Mouse (Mus musculus) thymus, postnatal 25 days (tissue): ENCODE measurements around the gene Abl2.

Experiments
- DNase-seq: peaks from one replicate; pipeline ENCODE4 v3.0.0; 2022

Gene Abl2

GRCm38 (mm10) chr1:156585512-156585911, 26.9 kb downstream of the Abl2 start:
- no peak for DNase-seq

- DNase-seq = no peak
These were observed 31.3 kb downstream of the Abl2 start for GRCm38 (mm10) chr1:156589811-156590305.

DNA sequence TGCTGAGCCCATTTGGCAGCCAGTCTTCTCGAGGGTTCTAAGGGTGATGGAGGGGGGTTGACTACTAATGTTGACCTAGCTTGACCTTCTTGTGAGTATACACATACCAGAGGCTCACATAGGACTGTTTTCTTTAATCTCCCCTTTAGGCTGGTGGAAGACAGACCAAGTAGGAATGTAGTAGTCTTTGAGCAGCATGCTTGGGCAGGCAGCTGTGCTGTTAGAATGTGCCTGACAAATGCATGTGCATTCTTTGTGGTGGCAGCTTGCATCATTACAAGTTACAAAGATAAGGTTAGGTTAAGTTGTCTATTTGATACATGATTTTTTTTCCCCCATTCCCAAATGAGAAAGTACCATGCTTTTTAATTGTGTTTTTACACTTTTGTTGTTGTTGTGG, 31.8 kb downstream of the Abl2 start:
- DNase-seq = no peak

GRCm38 (mm10) chr1:156593267-156593666, 34.7 kb downstream of the Abl2 start:
- DNase-seq = no peak

- no peak for DNase-seq
These were observed 38.5 kb downstream of the Abl2 start for GRCm38 (mm10) chr1:156597089-156597488.

- DNase-seq = no peak
These were observed 44.0 kb downstream of the Abl2 start for GRCm38 (mm10) chr1:156602545-156602944.

- DNase-seq = no peak
These were observed 46.7 kb downstream of the Abl2 start for GRCm38 (mm10) chr1:156605094-156605866.

- DNase-seq = no peak
These were observed 47.4 kb downstream of the Abl2 start for GRCm38 (mm10) chr1:156605940-156606339.

DNA sequence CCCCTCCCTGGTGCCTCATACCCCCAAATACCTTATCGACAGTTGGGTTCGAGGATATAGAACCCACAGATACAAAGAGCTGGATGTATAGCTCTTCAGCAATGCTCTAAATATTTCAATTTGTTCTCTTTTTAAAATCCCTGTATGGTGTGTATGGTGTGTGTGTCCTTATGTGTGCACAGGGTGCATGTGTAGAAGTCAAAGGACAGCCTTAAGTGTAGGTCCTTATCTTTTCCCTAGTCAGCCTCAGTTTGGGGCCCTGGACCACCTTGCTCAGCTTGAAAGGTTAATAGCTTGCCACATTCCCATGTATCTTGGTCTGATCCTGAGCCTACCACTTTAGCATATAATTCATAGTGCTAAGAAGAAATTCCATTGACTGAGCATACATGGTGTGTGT, 49.9 kb downstream of the Abl2 start:
- DNase-seq = no peak

DNA sequence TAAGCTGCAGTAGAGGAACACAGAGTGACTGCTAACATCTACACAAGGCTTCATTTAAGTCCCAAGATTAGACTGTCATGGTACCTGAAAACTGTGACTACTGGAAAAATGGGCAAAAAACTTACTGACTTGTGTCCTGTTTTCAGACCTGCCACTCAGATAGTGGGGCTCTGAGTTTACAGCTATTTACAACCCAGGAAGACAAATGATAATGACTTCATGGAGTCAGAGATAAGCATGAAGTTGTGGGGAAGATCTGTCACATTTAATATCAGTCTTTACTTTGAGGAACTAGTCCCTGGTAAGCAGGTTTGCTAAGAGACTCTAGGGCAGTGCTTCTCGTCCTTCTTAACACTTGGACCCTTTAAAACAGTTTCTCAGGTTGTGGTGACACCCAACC, 51.7 kb downstream of the Abl2 start:
- no peak for DNase-seq

DNA sequence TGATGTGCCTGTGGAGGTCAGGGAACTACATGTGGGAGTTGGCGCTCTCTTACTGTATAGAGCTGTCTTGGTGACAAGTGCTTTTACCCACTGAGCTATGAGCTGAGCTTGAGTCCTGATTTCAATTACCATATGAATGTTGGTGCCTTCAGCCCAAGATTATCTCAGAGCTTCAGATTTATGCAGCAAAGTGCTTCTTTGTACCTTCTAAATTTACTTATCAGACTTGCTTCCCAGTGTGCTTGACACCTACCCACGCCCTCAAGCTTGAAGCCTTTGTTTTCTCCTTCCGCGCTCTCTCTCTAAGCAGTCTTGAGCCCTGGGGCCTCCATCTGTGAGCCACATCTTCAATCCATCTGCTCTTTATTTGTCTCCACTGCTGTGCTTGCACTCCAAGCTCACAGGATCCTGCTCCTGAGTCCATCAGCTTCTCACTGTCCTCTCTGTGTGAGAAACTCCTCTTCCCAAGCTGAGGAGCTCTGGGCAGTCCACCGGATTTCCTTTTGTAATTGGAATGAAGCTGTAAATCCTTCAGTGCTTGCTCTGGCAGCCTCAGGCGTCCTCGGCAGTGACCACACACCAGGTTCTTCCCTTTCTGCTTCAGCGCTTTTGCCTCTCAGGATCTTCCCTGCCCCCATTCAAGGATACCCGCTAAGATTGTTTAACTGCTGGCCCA, 55.4 kb downstream of the Abl2 start:
- DNase-seq = no peak

GRCm38 (mm10) chr1:156614710-156615109, 56.1 kb downstream of the Abl2 start:
- no peak for DNase-seq

- DNase-seq = peak; percentile 75
These were observed 57.0 kb downstream of the Abl2 start for GRCm38 (mm10) chr1:156615381-156616133.

DNA sequence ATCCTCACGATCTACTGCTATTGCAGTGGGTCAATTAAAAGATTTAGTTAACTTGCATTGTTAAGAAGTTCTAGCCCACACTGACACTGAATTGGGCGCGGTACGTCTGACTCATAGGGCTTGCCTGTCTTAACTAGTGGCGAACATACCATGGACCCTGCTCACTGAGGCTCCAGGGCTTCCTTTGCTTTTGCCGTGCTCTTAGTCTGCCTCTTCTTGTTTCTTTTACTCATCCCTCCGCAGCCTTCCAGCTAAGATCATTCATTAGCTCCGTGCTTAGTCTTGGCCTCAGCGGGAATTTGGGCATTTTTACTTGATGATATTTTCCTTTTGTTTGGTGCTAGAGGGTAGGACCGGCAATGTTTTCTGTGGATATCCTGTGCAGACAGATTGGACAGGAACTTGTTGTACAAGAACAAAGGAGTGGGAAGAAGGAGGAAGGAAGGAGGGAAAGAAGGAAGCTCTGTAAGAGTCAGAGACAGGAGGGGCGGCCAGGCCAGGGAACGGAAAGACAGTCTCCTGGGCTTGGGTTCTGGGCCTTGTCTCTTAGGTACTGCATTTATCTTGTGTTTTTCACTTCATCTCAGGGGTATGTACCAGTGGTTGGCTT, 58.5 kb downstream of the Abl2 start:
- no peak for DNase-seq

DNA sequence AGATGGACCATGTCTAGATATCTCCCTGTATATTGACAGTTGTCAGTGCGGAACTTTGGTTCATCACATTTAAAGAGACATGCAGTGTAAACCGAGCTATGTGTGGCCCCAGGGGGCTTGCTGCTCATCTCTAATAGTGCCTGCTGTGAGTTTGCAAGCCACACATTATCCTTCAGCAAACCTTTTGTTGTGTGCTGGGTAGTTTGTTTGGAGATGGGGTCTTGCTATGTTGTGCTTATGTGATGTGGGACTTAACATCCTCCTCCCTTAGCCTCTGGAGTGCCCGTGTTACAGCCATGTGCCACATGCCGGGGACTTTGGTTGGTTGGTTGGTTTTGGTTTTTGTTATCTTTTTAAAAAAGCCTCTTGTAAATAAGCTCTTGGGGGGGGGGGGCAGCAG, 59.2 kb downstream of the Abl2 start:
- no peak for DNase-seq

GRCm38 (mm10) chr1:156620292-156620909, 61.8 kb downstream of the Abl2 start:
- DNase-seq = no peak

DNA sequence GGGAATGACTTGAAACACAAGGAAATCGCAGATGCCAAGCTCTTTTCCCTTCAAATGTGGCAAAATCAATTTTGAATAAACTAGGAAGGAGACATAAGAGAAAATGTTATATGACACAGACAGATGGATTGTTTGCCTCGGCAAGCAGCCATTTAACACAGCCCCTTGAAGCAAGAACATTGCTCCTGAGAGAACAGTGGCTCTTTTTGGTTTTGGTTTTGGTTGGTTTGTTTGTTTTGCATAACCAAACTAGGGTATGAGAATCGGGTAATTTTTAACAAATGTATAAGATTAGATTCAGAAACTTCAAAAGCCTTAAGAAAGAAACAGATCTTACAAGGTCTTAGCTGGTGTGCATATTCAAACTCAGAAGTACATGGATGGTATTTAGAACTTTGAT, 62.4 kb downstream of the Abl2 start:
- DNase-seq = no peak

DNA sequence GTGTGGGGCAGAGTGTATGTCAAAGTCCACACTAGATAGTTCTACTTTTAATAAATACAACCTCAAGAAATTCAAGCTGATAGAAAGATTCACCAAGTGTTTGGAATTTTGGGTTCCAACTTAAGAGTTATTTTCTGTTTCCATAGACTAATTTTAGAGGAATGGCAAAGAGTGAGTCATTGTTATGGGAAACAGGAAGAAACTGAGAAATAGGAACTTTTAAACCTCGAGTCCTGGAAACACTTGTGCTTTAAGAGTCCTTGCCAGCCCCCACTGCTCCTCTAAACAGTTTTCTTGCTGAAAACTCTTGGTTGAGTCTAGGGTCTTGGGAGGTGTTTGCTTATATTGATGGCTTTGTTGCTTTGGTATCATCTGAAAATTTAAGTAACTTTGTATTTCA, 65.6 kb downstream of the Abl2 start:
- no peak for DNase-seq

DNA sequence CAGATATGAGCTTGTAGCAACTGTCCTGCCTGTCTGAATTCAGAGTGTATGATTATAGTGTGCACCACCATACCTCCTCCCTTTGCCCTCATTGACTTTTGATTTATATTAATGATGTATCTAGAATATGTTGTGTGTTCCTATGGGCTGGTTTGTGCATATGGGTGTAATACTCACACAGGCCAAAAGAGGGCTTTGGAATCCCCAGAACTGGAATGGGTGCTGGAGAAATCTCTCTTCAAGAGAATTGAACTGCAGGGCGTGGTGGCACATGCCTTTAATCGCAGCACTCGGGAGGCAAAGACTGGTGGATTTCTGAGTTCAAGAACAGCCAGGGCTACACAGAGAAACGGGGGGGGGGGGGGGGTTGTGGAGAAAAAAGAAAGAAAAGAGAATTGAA, 68.1 kb downstream of the Abl2 start:
- no peak for DNase-seq

DNA sequence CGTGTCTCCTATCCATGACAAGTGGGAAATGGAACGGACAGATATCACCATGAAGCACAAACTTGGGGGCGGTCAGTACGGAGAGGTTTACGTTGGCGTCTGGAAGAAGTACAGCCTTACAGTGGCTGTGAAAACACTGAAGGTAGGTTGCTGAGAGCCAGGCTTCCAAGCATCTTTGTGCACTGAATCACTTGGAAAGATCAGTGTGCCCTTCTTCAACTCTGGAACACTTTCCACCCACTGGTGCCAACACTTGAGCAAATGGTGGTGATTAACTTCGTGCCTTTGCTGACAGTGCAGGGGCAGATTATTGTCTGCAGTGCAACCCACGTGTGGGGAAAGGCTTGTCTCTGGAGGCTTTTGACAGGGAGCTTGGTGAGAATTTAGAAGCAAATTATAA, 71.4 kb downstream of the Abl2 start:
- no peak for DNase-seq

DNA sequence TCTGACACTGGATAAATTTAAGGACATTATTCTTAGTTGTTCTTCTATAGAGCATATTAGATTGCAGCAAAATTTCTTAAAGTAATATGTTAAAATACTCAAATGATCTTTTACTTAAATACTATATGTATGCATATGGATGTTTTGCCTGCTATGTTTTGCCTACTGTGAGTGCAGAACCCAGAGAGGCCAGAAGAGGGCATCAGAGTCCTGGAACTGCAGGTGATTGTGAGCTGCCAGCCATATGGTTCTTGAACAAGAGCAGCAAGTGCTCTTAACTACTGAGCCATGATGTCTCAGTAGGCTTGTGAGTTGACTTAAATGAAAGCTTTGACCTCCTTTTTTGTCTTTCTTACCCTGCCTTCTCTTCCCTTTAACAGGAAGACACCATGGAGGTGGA, 72.4 kb downstream of the Abl2 start:
- peak; percentile 51 for DNase-seq

GRCm38 (mm10) chr1:156633095-156633494, 74.5 kb downstream of the Abl2 start:
- DNase-seq = peak; percentile 17

DNA sequence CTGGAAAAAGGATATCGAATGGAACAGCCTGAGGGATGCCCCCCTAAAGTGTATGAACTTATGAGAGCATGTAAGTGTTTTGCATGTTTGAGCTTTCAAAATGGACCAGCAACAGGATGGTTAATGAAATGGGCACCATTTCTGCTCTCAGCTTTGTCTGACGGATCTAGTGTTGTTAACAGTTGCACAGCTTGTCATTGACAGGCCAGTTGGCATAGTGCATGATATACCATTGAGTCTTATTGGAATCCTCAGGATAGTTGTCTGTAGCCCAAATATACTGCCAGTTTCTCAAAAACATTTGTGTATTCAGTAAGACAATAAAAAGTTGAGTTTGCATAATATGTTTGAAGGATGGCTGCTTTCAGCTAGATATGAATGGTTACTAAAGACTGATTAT, 76.6 kb downstream of the Abl2 start:
- DNase-seq = no peak
